Mouse (Mus musculus): ENCODE data around the gene Nmnat1.
"Not testable (repeated sequence)": the region's sequence is repeated elsewhere in the genome, so short reads cannot be mapped to it uniquely, and the experiment has no call there.

Nmnat1 gene

DNA sequence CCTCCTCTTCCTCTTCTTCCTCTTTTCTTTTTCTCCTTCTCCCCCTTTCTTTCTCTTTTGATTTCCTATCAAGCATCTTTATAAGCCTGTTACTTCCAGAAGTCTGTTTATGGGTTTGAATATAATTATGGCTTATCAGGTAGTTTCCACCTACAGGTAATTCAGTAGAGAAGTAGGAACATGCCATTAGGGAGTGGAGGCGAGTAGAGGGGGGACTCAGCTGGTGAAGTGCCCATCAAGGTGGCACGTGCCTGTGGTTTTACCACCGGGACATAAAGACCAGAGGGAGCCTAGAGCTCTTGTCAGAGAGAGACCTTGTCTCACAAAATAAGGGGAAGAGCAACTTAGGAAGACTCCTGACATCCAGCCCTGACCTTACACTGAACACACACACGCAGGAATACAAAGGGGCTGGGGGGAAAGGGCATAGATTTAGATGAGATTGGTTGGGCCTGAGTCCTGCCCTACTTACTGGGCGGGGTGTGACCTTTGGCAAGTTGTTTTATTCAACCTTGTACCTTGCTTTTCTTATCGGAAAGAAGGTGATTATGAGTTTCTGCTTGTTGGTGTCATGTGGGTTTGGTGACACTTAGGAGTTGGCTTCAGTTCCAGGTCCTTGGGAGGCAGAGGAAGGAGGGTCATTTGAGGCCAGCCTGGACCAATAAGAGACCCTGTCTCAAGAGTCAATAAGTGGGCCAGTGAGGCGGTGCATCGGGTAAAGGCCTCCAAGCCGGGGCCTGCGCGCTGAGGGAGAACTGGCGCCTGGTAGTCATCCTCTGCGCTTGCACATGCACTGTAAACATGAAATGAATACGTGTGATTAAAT, 4.6 kb upstream of the Nmnat1 start:
- DNase-seq (ENCODE audit: low spot score): no peak

- DNase-seq (ENCODE audit: low spot score): no peak
These were observed 2.7 kb upstream of the Nmnat1 start for GRCm38 (mm10) chr4:149487729-149488128.

- no peak for DNase-seq (ENCODE audit: low spot score)
These were observed 814 bp upstream of the Nmnat1 start for GRCm38 (mm10) chr4:149485825-149486206.

DNA sequence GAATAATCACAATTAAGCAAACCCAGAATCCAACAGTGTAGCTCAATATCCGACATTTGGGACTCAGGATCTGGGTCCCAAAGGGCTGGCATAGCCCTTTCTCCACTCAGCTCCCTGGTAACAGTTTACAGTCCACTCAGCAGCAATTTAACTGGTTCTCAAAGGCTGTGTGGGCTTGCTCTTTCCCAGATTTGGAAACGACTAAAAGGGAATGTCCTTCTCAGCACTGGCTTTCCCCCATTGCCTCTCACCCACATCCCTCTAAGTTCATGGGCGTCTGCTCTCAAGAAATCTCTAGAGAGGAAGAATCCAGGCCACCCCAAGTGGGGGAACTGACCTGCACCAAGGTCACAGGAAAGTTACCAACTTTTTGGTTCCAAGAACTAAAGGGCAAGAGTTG, 436 bp downstream of the Nmnat1 start:
- no peak for DNase-seq (ENCODE audit: low spot score)

GRCm38 (mm10) chr4:149477078-149477477, 7.9 kb downstream of the Nmnat1 start, which contains the start of gene Tmem274:
Gene Tmem274 (plus strand): TSS chr4:149477378.
- DNase-seq (ENCODE audit: low spot score): no peak

GRCm38 (mm10) chr4:149475096-149475495, 9.9 kb downstream of the Nmnat1 start:
- DNase-seq (ENCODE audit: low spot score): no peak

DNA sequence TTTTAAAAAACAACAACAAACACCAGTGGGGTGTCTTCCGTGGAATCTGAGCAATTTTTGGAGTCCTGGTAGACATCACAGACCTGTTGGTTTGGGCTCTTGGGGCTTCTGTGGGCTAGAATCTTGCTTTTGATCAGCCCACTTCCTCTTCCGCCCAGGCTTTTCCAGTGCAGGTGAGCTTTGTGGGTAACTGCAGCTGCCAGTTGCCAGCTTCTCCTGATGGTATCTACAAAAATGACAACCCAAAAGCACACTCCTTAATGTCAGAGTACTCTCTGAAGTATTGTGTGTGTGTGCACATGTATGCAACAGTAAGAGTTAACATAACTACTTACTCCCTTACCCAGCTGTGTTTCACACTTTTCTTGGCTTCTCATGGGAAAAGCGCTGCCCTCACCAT, 15.4 kb downstream of the Nmnat1 start:
- no peak for DNase-seq (ENCODE audit: low spot score)

DNA sequence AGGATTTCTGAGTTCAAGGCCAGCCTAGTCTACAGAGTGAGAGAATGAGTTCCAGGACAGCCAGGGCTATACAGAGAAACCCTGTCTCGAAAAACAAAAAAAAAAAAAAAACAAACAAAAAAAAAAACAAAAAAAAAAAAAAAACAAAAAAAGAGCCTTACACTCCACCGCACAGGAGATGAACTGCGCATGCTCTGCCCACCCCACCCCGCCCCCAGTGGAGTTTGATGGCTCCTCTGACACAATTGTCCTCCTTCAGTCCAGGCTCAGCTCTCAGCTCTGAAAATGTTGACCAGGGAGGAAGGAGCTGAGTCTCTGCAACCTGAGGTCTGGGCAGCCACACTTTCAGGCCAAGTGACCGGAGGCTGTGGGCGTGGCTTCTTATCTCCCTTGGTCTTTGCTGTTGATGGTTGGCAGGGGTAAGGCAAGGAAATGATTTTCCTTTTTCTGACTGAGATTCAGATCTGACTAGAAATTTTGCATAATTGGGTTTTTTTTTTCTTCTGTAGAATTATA, 21.5 kb downstream of the Nmnat1 start:
- DNase-seq (ENCODE audit: low spot score): no peak

GRCm38 (mm10) chr4:149462305-149462971, 22.6 kb downstream of the Nmnat1 start:
- DNase-seq (ENCODE audit: low spot score): no peak

DNA sequence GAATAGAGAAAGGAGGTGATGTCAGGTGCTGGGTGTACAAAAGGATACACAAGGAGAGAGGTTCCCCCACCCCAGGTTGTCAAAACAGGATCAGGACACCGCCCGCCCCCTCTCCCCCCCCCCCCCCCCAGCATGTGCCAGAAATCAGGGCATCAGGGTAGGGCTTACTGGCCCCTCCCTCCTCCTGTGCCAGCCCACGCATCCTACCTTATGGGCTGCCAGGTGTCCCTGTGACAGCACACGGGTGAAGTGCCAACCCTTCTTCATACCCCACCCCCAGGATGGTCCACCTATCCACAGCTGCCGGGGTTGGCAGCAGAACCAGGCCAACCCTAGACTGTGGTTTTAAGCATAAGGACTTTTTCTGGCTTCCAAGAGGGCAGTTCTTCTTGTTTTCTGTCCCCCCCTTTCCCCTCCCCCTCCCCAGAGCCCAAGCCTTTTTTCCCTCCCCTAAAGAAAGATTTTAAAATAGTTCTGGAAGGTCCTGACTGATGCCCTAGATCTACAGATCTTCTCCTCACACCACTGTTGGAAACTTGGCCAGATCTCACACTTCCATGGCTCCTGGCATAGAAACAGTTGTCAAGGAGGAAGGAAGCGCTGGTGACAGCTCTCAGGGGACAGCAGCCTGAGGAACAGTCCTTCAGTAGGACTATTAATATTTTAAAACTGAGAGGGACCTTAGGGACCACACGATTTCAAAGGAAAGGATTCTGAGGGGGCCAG, 23.3 kb downstream of the Nmnat1 start:
- no peak for DNase-seq (ENCODE audit: low spot score)

- DNase-seq (ENCODE audit: low spot score): not testable (repeated sequence)
These were observed 24.5 kb downstream of the Nmnat1 start for GRCm38 (mm10) chr4:149460475-149460874.

- no peak for DNase-seq (ENCODE audit: low spot score)
These were observed 25.6 kb downstream of the Nmnat1 start for GRCm38 (mm10) chr4:149459425-149459824.

DNA sequence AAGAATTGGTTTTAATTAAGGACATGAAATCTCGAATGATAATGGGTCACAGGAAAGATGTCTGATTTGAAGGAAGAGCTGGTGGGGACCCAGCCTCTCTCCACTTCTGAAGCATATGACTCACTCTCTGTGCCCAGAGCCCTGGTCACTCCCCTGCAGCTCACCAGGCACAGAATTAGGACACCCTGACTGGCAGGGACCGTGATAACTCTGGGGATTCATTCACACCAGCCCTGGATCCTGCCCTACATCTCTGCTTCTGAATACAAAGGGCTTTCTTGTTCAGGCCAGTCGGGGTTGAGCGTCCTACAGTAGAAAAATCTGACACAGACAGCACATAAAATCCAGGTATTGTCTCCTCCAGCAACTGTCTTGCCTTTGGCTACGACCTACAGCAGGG, 26.5 kb downstream of the Nmnat1 start:
- DNase-seq (ENCODE audit: low spot score): no peak

- DNase-seq (ENCODE audit: low spot score): no peak
These were observed 27.1 kb downstream of the Nmnat1 start for GRCm38 (mm10) chr4:149457831-149458430.

DNA sequence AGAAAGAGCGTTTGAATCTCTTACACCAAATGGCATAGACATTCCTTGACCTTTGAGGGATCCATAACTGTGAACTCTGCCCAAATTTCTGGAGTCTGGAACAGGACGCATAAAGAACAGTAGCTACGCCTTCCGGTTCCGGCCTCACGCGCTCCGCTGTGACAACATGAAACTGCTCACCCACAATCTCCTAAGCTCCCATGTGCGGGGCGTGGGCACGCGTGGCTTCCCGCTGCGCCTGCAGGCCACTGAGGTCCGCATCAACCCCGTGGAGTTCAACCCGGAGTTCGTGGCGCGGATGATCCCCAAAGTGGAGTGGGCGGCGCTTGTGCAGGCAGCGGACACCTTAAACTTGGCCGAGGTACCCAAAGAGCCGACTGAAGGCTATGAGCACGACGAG, 27.8 kb downstream of the Nmnat1 start:
- not testable (repeated sequence) for DNase-seq (ENCODE audit: low spot score)

GRCm38 (mm10) chr4:149454879-149455278, 30.1 kb downstream of the Nmnat1 start, which contains the start of gene Rbp7:
Gene Rbp7 (minus strand): TSS chr4:149454978.
- DNase-seq (ENCODE audit: low spot score): no peak

DNA sequence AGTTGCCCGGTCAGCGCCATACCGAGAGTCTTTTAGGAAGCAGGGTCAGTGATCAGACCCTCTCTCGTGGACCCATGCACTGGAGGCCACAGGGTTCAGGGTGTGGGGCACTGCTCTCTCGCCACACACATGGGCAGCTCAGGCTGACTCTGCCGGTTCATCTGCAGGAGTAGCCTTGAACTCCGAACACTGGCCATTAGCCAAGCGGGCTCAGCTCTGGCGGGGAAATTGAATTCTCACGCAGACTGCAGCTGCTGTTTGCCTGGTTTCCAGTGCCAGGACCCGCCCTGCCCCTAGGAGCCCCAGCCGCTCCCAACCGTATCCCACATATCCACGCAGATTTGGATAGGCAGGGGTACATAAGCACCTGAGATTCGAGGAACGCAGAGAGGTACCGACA, 30.7 kb downstream of the Nmnat1 start:
- no peak for DNase-seq (ENCODE audit: low spot score)

- no peak for DNase-seq (ENCODE audit: low spot score)
These were observed 31.3 kb downstream of the Nmnat1 start for GRCm38 (mm10) chr4:149453656-149454055.

DNA sequence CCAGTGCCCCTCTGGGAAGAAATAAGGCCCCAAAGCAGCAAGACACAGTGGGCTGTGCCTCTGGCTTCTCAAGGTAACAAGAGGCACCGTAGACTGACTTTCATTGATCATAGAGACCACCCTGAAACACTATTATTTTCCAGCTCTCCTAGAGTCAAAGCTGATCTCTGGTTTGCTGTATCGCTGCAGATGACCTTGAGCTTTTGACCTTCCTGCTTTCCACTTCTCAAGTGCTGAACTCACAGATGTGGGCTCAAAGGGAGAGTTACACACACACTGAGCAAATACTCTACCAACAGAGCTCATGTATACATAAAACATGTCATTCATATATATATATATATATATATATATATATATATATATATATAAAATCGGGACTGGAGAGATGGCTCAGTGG, 34.4 kb downstream of the Nmnat1 start:
- DNase-seq (ENCODE audit: low spot score): no peak

- DNase-seq (ENCODE audit: low spot score): no peak
These were observed 38.7 kb downstream of the Nmnat1 start for GRCm38 (mm10) chr4:149446309-149446708.

- no peak for DNase-seq (ENCODE audit: low spot score)
These were observed 39.1 kb downstream of the Nmnat1 start for GRCm38 (mm10) chr4:149445868-149446267.

Measured in ovary, adult 18-20 months (tissue).